Mouse (Mus musculus) liver, embryonic 14.5 days (tissue): Measurements from ENCODE around the gene Fam160b1.

Experiments
- CTCF ChIP-seq: IDR thresholded peaks from 2 replicates; pipeline ENCODE4 v1.5.1; 2016; ENCODE audit warnings: antibody characterized with exemption, low read depth, control low read depth
- EP300 ChIP-seq: IDR thresholded peaks from 2 replicates; pipeline ENCODE4 v1.6.1; 2016; ENCODE audit warnings: antibody characterized with exemption, low read depth

DNA sequence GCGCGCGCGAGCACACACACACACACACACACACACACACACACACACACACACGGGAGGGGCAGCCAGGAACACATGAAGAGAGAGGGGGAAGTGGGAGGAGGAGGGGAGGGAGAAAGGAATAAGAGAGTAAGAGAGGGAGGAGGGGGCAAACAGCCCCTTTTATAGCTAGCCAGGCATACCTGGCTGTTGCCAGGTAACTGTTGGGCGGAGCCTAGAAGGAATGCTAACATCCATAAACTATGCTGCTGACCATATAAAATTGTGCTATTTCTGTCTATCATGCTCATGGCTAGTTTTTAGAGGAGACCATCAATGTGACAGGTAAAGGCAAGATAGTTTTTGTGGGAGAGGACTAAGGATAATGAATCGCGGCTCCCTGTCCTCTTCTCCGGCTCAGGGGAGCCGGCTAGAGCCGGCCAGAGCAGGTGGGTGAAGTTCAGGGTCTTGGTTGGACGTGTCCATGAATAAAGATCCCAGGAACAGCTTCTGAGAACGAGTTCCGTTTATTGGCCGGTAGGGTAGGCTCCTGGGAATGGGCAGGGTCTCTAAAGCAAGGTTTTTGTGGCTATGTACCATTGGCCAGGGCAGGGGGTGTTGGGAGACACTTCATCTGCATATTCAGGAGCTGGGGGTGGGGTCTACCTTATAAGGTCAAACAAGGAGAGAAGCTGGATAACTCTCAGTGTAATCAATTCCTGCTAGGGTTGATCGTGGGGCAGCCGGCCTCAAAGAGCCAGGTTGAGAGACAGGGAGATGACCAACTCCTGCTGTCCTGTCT is 57.5 kb downstream of the Fam160b1 start:
- no peak for TF ChIP-seq EP300
- TF ChIP-seq CTCF = no peak
